In genomic region chr7:140080503-140081156, GRCm38 (mm10) we compare ENCODE assay signal across 8 mouse cellular contexts. TPM values are rescaled to one million over a fixed set of nuclear protein-coding genes. Genes with fewer than 3 reads are reported as not detected.
DNase-seq lines count a peak whose midpoint lies in the region; ATAC-seq lines count a peak whose summit lies in the region.

No protein-coding gene starts in this region.

- peaks cover 27% of the 10 kb centered on the region for H3K27me3 ChIP-seq in midbrain, embryonic 11.5 days (ENCODE audit: control insufficient read depth, insufficient read depth, low read length)
- no peaks in the 10 kb centered on the region for H3K27me3 ChIP-seq in splenic B cell, adult 2 months (ENCODE audit: control insufficient read depth, insufficient read depth, low read length, poor library complexity, severe bottlenecking)

- intact Hi-C loops in gastrocnemius, postnatal 14 days (cut with DNase I; ENCODE audit: low total_unique reads): no loop called here
- intact Hi-C loops in left cerebral cortex, postnatal 25 days (cut with DNase I): loop anchor here (1.0 to 5.0 kb wide), 2 partner anchors 36 to 397 kb away; partner anchors contain the start of gene Echs1

- no peaks in the 10 kb centered on the region for H3K36me3 ChIP-seq in midbrain, embryonic 11.5 days (ENCODE audit: control insufficient read depth, insufficient read depth, low read length)
- no peaks in the 10 kb centered on the region for H3K36me3 ChIP-seq in splenic B cell, adult 2 months (ENCODE audit: control insufficient read depth, insufficient read depth, low read length, poor library complexity, severe bottlenecking)

- WGBS in midbrain, embryonic 11.5 days: 3% methylated on average over 24 of the region's 24 CpGs

- H3K9me3 ChIP-seq in midbrain, embryonic 11.5 days (ENCODE audit: control insufficient read depth, low read length): no peaks in the 10 kb centered on the region

- peak; percentile 40 for DNase-seq in gastrocnemius, postnatal 14 days
- no peak for DNase-seq in gastrocnemius, adult 18-20 months (ENCODE audit: low spot score)
- DNase-seq in embryo, embryonic 10.5 days (ENCODE audit: low spot score): peak; percentile 95
- peak; percentile 27 for DNase-seq in heart, adult 8-10 months (ENCODE audit: low spot score)
- peak; percentile 71 for DNase-seq in kidney, adult 18-20 months
- DNase-seq in left cerebral cortex, postnatal 25 days (ENCODE audit: low spot score in 2 of 2): peak; percentile 92 to 98
- DNase-seq in midbrain, embryonic 11.5 days (ENCODE audit: low spot score, missing footprints): peak; percentile 98
- DNase-seq in splenic B cell, adult 2 months (ENCODE audit: low read depth, low spot score): peak; percentile 46

- H3K4me2 ChIP-seq in midbrain, embryonic 11.5 days: peak overlapping the region; percentile 52

- ATAC-seq in midbrain, embryonic 11.5 days (ENCODE audit: low FRiP score): peak; percentile 85

- peak overlapping the region; percentile 22 for H3K4me3 ChIP-seq in midbrain, embryonic 11.5 days (ENCODE audit: low read depth, low read length)

- H3K9ac ChIP-seq in midbrain, embryonic 11.5 days (ENCODE audit: low read length): peak overlapping the region; percentile 57

- H3K27ac ChIP-seq in midbrain, embryonic 11.5 days (ENCODE audit: low read depth, low read length): no peak overlapping the region

- H3K4me1 ChIP-seq in midbrain, embryonic 11.5 days (ENCODE audit: control insufficient read depth, insufficient read depth, low read length): peaks cover 22% of the 10 kb centered on the region

RNA-seq across cellular contexts. Expression of gene Caly, which starts 1.7 kb away (rescaled TPM):
- total RNA-seq in gastrocnemius, postnatal 14 days (2021): under 1 TPM; 0.31 to 0.53 TPM
- total RNA-seq in gastrocnemius, adult 18-20 months (2021): under 1 TPM; 0.52 to 0.53 TPM
- under 1 TPM in 3 of 4 experiments, not detected in 1; 0.25 to 0.50 (median 0.30) TPM for total RNA-seq in heart, adult 8-10 months (2022)
- 100 to 1,000 TPM; 184 to 195 TPM for total RNA-seq in left cerebral cortex, postnatal 25 days (2021)
- 7.6 and 8.8 TPM in 2 replicates for polyA plus RNA-seq in midbrain, embryonic 11.5 days (2014; fragmentation: Nextera tagmentation; extraction: Ambion mirVana)

RNA-seq across cellular contexts. Expression of gene Prap1, which starts 12.6 kb away (rescaled TPM):
- not detected for total RNA-seq in gastrocnemius, postnatal 14 days (2021)
- not detected for total RNA-seq in gastrocnemius, adult 18-20 months (2021)
- not detected for total RNA-seq in heart, adult 8-10 months (2022)
- not detected for total RNA-seq in left cerebral cortex, postnatal 25 days (2021)
- not detected in 2 replicates for polyA plus RNA-seq in midbrain, embryonic 11.5 days (2014; fragmentation: Nextera tagmentation; extraction: Ambion mirVana)

RNA-seq across cellular contexts. Expression of gene Fuom, which starts 21.6 kb away (rescaled TPM):
- total RNA-seq in gastrocnemius, postnatal 14 days (2021): 10 to 100 TPM; 33.6 to 43.7 TPM
- 10 to 100 TPM; 37.3 to 44.0 TPM for total RNA-seq in gastrocnemius, adult 18-20 months (2021)
- 10 to 100 TPM; 65.8 to 83.2 (median 76.9) TPM for total RNA-seq in heart, adult 8-10 months (2022)
- 10 to 100 TPM; 56.2 to 56.3 TPM for total RNA-seq in left cerebral cortex, postnatal 25 days (2021)
- 13.5 and 13.8 TPM in 2 replicates for polyA plus RNA-seq in midbrain, embryonic 11.5 days (2014; fragmentation: Nextera tagmentation; extraction: Ambion mirVana)

RNA-seq across cellular contexts. Expression of gene Msx3, which starts 31.7 kb away (rescaled TPM):
- total RNA-seq in gastrocnemius, postnatal 14 days (2021): not detected
- not detected for total RNA-seq in gastrocnemius, adult 18-20 months (2021)
- total RNA-seq in heart, adult 8-10 months (2022): not detected
- under 1 TPM in 1 of 2 experiments, not detected in 1; 0.23 TPM for total RNA-seq in left cerebral cortex, postnatal 25 days (2021)
- polyA plus RNA-seq in midbrain, embryonic 11.5 days (2014; fragmentation: Nextera tagmentation; extraction: Ambion mirVana): 6.1 and 8.0 TPM in 2 replicates

RNA-seq across cellular contexts. Expression of gene Paox, which starts 35.0 kb away (rescaled TPM):
- total RNA-seq in gastrocnemius, postnatal 14 days (2021): 1 to 10 TPM; 3.7 to 4.7 TPM
- total RNA-seq in gastrocnemius, adult 18-20 months (2021): 1 to 10 TPM; 3.2 to 4.0 TPM
- 1 to 10 TPM; 2.2 to 4.0 (median 2.6) TPM for total RNA-seq in heart, adult 8-10 months (2022)
- total RNA-seq in left cerebral cortex, postnatal 25 days (2021): 1 to 10 TPM; 5.2 to 5.3 TPM
- 12.1 and 14.7 TPM in 2 replicates for polyA plus RNA-seq in midbrain, embryonic 11.5 days (2014; fragmentation: Nextera tagmentation; extraction: Ambion mirVana)

Comparison
In these comparisons a context has a peak if more than half of its experiments do, and no peak if none do; other contexts are left out.
1. RNA of gene Caly, which starts 1.7 kb away (total RNA-seq): 184 to 195 TPM in left cerebral cortex, postnatal 25 days; 0.31 to 0.53 TPM in gastrocnemius, postnatal 14 days, 0.52 to 0.53 TPM in gastrocnemius, adult 18-20 months and 0.25 to 0.50 TPM in heart, adult 8-10 months; every median in the first group is over 100 times any median in the second.